Comparison of ENCODE assay signal across 16 mouse cellular contexts in genomic region chr9:102914583-102914982, GRCm38 (mm10).
DNase-seq lines count a peak whose midpoint lies in the region; ATAC-seq and TF ChIP-seq lines count a peak whose summit lies in the region.
"Had no signal": no experiment of that assay in that cellular context is flagged by ENCODE, and none has a peak within 500 bp of the region (broad histone marks: within the 10 kb centered on the region; RNA-seq: fewer than 3 reads in every experiment).

No protein-coding gene starts in this region.

- no peak overlapping the region for H3K4me2 ChIP-seq in heart, embryonic 16.5 days (ENCODE audit: low read depth, low read length)
- H3K4me2 ChIP-seq: embryonic facial prominence, embryonic 13.5 days; limb, embryonic 13.5 days had no signal

- H3K36me3 ChIP-seq in heart, embryonic 16.5 days (ENCODE audit: control insufficient read depth, insufficient read depth) = peaks cover 10% of the 10 kb centered on the region

- in situ Hi-C loops in Patski (cut with MboI; ENCODE audit: low pct_unique_long_range_greater_than_20kb) = no loop called here

- H3K27me3 ChIP-seq in Patski = no peaks in the 10 kb centered on the region
- no peaks in the 10 kb centered on the region for H3K27me3 ChIP-seq in heart, embryonic 16.5 days (ENCODE audit: control insufficient read depth, insufficient read depth, low read length)
- H3K27me3 ChIP-seq: embryonic facial prominence, embryonic 13.5 days; limb, embryonic 13.5 days had no signal

- H3K4me1 ChIP-seq in heart, embryonic 16.5 days (ENCODE audit: control insufficient read depth, insufficient read depth, low read length) = peaks cover 26% of the 10 kb centered on the region
- H3K4me1 ChIP-seq: limb, embryonic 13.5 days had no signal

- no peak for TF ChIP-seq CTCF in Patski (IDR thresholded peaks at IDR 0.05)

- DNase-seq in left cerebral cortex, postnatal 14 days (ENCODE audit: low spot score in 2 of 2) = peak; percentile 22 to 58
- DNase-seq in left cerebral cortex, postnatal 4 days = no peak
- DNase-seq in 3T3-L1 (ENCODE audit: low read depth, low spot score) = peak; percentile 56
- no peak for DNase-seq in Patski (ENCODE audit: low read depth, low spot score)
- DNase-seq in kidney, postnatal 36 days = no peak
- no peak for DNase-seq in layer of hippocampus, postnatal 14 days (ENCODE audit: low spot score in 2 of 2)
- DNase-seq: adrenal gland, postnatal 10 days; cerebellum, postnatal 25 days; gastrocnemius, postnatal 14 days; right cerebral cortex, postnatal 25 days; thymus, postnatal 36 days had no signal

- POLR2A ChIA-PET in Patski (lab: Charles Lee) = interaction anchor here (1.0 to 1.5 kb wide), 2 partner anchors 8 to 15 kb away, joined by 3 to 5 read pairs; no protein-coding TSS in a partner anchor

- no peak overlapping the region for H3K9ac ChIP-seq in heart, embryonic 16.5 days (ENCODE audit: low read length)
- H3K9ac ChIP-seq: embryonic facial prominence, embryonic 13.5 days; limb, embryonic 13.5 days had no signal

- H3K4me3 ChIP-seq in heart, embryonic 16.5 days (ENCODE audit: low read length) = no peak overlapping the region
- H3K4me3 ChIP-seq: embryonic facial prominence, embryonic 13.5 days; limb, embryonic 13.5 days had no signal

- no peaks in the 10 kb centered on the region for H3K9me3 ChIP-seq in heart, embryonic 16.5 days (replicated peaks; ENCODE audit: control insufficient read depth, low read length)
- H3K9me3 ChIP-seq: embryonic facial prominence, embryonic 13.5 days; limb, embryonic 13.5 days had no signal

- 7% methylated on average over 1 of the region's 1 CpGs for WGBS in heart, embryonic 16.5 days

- intact Hi-C loops in left cerebral cortex, postnatal 14 days (cut with DNase I) = no loop called here
- intact Hi-C loops in left cerebral cortex, postnatal 4 days (cut with DNase I) = no loop called here

- CTCF ChIA-PET in Patski (lab: Charles Lee) = interaction anchor here (1.4 kb wide), 1 partner anchor 14 kb away, joined by 4 read pairs; no protein-coding TSS in a partner anchor

- H3K27ac ChIP-seq in heart, embryonic 16.5 days (ENCODE audit: low read length) = peak overlapping the region; percentile 15
- H3K27ac ChIP-seq: embryonic facial prominence, embryonic 13.5 days; limb, embryonic 13.5 days had no signal

- peak; percentile 47 for ATAC-seq in Patski
- peak; percentile 69 for ATAC-seq in heart, embryonic 16.5 days (replicated peaks; ENCODE audit: extremely low read depth, insufficient read depth, low FRiP score)
- ATAC-seq: hindbrain, embryonic 16.5 days; midbrain, embryonic 16.5 days had no signal

Comparison
In these comparisons a context has a peak if more than half of its experiments do, and no peak if none do; other contexts are left out.
1. DNase-seq: peak in left cerebral cortex, postnatal 14 days (2 of 2) and 3T3-L1 (single experiment); none in left cerebral cortex, postnatal 4 days (single experiment), Patski (single experiment), kidney, postnatal 36 days (0 of 2) and layer of hippocampus, postnatal 14 days (0 of 2).